Mouse (Mus musculus): ENCODE measurements at regions not wholly inside any gene's neighbourhood (a gene's known extent, or its start where the extent isn't known, plus 50 kb on each side); places are given as distances from the start of the nearest gene placed in this dataset.

DNA sequence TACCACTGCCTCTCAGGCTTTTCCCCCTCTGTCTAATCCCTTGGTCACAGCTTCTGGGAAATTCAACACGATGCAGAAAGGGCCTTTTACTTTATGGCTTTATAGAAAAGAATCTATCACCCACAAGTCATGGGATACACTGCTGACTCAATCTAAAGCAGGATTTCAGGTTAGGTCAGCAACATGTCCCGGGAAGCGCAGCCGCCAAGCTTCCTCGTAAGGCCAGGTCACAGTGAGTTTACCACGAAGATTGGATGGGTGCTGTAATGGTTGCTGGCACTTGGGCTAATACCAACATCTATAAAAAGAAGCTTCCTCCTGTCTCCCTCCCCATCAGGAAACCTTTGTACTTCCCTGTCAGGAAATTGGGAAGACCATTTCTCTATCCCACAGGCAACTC lies 70.0 kb upstream of the Gm9747 start:
- DNase-seq (ENCODE audit: low spot score in 2 of 2): no peak

DNA sequence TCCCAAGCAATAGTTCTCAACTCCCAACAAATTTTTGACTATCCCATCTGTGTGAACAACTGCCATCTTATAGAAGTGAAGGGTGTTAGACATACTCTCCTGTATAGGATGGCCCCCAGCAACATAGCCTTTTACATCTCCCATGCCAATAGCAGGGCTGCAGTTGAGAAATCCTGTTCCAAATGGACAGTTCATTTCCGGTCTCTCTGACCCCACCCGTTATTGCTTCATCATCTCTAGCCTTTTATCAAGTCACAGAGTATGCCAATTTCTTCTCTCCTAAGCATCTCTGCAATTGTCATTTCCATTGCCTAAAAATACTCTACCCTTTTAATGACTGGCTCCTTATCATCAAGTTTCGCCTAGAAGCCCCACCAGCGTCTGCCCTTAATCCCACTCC lies 64.8 kb upstream of the Gm9747 start:
- no peak for DNase-seq (ENCODE audit: low spot score in 2 of 2)

DNA sequence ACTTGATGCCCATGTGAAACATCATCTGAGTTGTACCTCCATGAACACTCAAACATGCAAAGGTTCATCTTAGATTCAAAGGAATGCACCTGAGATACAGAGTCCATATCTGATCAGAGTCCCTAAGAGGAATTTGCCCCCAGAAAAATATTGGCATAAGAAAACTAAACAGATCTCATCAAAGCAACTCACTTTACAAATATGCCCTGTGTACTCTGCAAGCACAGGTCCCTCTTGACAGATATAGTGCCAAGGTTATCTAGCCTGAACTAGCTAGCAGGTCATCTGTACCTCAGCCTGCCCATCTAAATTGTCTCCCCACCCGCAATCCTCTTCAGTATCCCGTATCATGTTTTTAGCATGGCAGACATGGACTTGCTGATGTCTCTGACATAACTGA lies 64.0 kb upstream of the Gm9747 start:
- DNase-seq (ENCODE audit: low spot score in 2 of 2): no peak

DNA sequence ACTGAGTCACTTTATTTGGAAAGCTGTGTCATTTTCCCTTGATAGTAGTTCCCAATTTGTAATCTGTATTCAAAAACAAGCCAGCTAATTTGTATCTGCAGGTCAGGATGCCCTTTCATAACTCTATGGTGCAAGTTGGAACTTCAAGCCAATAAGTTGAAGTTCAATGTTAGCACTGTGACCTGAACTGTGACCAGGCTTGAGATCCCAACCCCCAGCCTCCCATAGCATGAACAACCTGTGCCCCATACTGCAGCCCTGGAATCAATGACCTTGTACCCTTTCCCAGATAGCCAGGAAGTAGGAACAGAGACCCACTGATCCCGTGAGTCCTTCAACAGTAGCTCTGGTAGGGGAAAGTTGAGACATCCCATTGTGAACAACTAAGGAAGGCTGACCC lies 52.5 kb upstream of the Gm9747 start:
- no peak for DNase-seq (ENCODE audit: low spot score in 2 of 2)
